Mouse (Mus musculus): ENCODE results near the gene Ntrk1. TPM values are rescaled to one million over a fixed set of nuclear protein-coding genes. Genes with fewer than 3 reads are reported as not detected.
"Not testable (repeated sequence)": the region's sequence is repeated elsewhere in the genome, so short reads cannot be mapped to it uniquely, and the experiment has no call there.

Ntrk1 gene
- total and polyA plus RNA-seq, 2 experiments from 2014 or later: 0.11 to 0.16 TPM

DNA sequence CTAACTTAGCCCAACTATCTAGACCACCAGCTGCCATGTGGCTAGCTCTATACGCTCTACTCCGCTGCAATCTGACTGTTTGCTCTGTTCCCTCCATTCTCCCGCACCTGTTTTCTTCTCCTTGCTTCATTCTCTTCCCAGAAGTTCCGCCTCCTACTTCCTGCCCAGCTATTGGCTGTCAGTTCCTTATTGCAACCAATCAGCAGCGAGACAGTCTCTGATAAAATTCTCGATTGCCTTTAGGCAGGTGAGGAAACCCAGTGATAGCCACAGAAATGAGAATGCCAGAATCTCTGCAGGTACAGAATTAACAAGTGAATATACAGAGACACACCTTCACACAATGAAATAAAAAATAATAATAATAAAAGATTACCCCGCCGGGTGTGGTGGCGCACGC lies 34.1 kb upstream of the Ntrk1 start:
- no peak for DNase-seq (ENCODE audit: low spot score)
- H3K9me3 ChIP-seq (replicated peaks; ENCODE audit: control insufficient read depth, low read length): no peaks in the 10 kb centered on the region
- H3K27me3 ChIP-seq (ENCODE audit: control insufficient read depth, insufficient read depth, low read length): no peaks in the 10 kb centered on the region
- no peak overlapping the region for H3K4me3 ChIP-seq (ENCODE audit: low read depth, low read length)
- ATAC-seq (ENCODE audit: insufficient read depth, low read depth): no peak
- H3K9ac ChIP-seq (replicated peaks; ENCODE audit: low read depth, low read length): no peak overlapping the region
- H3K4me2 ChIP-seq (ENCODE audit: low read depth, low read length): no peak overlapping the region
- no peak overlapping the region for H3K27ac ChIP-seq (ENCODE audit: low read depth)
- WGBS: 44% methylated on average over 10 of the region's 10 CpGs
- no peak for TF ChIP-seq EP300 (IDR thresholded peaks at IDR 0.05; ENCODE audit: low read depth)
- no peak for TF ChIP-seq CTCF (IDR thresholded peaks at IDR 0.05; ENCODE audit: low read depth)
- no peaks in the 10 kb centered on the region for H3K36me3 ChIP-seq (replicated peaks; ENCODE audit: control insufficient read depth, insufficient read depth, low read length)
- H3K4me1 ChIP-seq (ENCODE audit: control insufficient read depth, insufficient read depth): no peaks in the 10 kb centered on the region

- WGBS: 38% methylated on average over 4 of the region's 4 CpGs
- Histone ChIP-seq H3K27me3 (ENCODE audit: control insufficient read depth, insufficient read depth, low read length) (no peaks in the 10 kb centered on the region), H3K9ac (replicated peaks; ENCODE audit: low read depth, low read length) (no peak overlapping the region), H3K4me2 (ENCODE audit: low read depth, low read length) (no peak overlapping the region), H3K9me3 (replicated peaks; ENCODE audit: control insufficient read depth, low read length) (no peaks in the 10 kb centered on the region), H3K27ac (ENCODE audit: low read depth) (no peak overlapping the region), H3K4me3 (ENCODE audit: low read depth, low read length) (no peak overlapping the region), H3K36me3 (replicated peaks; ENCODE audit: control insufficient read depth, insufficient read depth, low read length) (no peaks in the 10 kb centered on the region), H3K4me1 (ENCODE audit: control insufficient read depth, insufficient read depth) (no peaks in the 10 kb centered on the region)
- no peak for DNase-seq (ENCODE audit: low spot score)
- TF ChIP-seq CTCF (IDR thresholded peaks at IDR 0.05; ENCODE audit: low read depth): no peak
- no peak for TF ChIP-seq EP300 (IDR thresholded peaks at IDR 0.05; ENCODE audit: low read depth)
- ATAC-seq (ENCODE audit: insufficient read depth, low read depth): no peak
These were observed 33.5 kb upstream of the Ntrk1 start for GRCm38 (mm10) chr3:87828435-87828834.

DNA sequence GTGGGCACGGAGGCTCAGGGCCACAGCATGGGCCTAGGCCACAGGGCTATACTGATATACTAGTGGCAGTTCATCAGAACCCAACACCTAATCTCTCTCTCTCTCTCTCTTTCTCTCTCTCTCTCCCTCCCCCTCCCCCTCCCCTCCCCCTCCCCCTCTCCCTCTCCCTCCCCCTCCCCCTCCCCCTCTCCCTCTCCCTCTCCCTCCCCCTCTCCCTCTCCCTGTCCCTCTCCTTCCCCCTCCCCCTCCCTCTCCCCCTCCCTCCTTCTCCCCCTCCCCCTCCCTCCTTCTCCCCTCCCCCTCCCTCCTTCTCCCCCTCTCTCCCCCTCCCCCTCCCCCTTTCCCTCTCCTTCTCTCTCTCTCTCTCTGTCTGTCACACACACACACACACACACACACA lies 29.2 kb upstream of the Ntrk1 start, which contains the start of gene Pear1:
TSS of gene Pear1 (minus strand) at position 101 of the 400 bp plus-strand sequence.
- H3K4me2 ChIP-seq (ENCODE audit: low read depth, low read length); DNase-seq (ENCODE audit: low spot score); H3K27me3 ChIP-seq (ENCODE audit: control insufficient read depth, insufficient read depth, low read length); H3K36me3 ChIP-seq (replicated peaks; ENCODE audit: control insufficient read depth, insufficient read depth, low read length); ATAC-seq (ENCODE audit: insufficient read depth, low read depth); H3K9me3 ChIP-seq (replicated peaks; ENCODE audit: control insufficient read depth, low read length); H3K27ac ChIP-seq (ENCODE audit: low read depth); H3K9ac ChIP-seq (replicated peaks; ENCODE audit: low read depth, low read length); H3K4me3 ChIP-seq (ENCODE audit: low read depth, low read length); H3K4me1 ChIP-seq (ENCODE audit: control insufficient read depth, insufficient read depth): not testable (repeated sequence)
- 85% methylated on average over 1 of the region's 1 CpGs for WGBS

- Histone ChIP-seq H3K4me2 (ENCODE audit: low read depth, low read length) (no peak overlapping the region), H3K9ac (replicated peaks; ENCODE audit: low read depth, low read length) (no peak overlapping the region), H3K27me3 (ENCODE audit: control insufficient read depth, insufficient read depth, low read length) (peaks cover 57% of the 10 kb centered on the region), H3K9me3 (replicated peaks; ENCODE audit: control insufficient read depth, low read length) (no peaks in the 10 kb centered on the region), H3K36me3 (replicated peaks; ENCODE audit: control insufficient read depth, insufficient read depth, low read length) (no peaks in the 10 kb centered on the region), H3K27ac (ENCODE audit: low read depth) (no peak overlapping the region), H3K4me3 (ENCODE audit: low read depth, low read length) (no peak overlapping the region), H3K4me1 (ENCODE audit: control insufficient read depth, insufficient read depth) (no peaks in the 10 kb centered on the region)
- ATAC-seq (ENCODE audit: insufficient read depth, low read depth) (no peak), DNase-seq (ENCODE audit: low spot score) (no peak)
- 62% methylated on average over 12 of the region's 12 CpGs for whole genome bisulfite sequencing
- TF ChIP-seq CTCF (IDR thresholded peaks at IDR 0.05; ENCODE audit: low read depth) (no peak), EP300 (IDR thresholded peaks at IDR 0.05; ENCODE audit: low read depth) (no peak)
These were observed 23.3 kb upstream of the Ntrk1 start for GRCm38 (mm10) chr3:87818226-87818625.

DNA sequence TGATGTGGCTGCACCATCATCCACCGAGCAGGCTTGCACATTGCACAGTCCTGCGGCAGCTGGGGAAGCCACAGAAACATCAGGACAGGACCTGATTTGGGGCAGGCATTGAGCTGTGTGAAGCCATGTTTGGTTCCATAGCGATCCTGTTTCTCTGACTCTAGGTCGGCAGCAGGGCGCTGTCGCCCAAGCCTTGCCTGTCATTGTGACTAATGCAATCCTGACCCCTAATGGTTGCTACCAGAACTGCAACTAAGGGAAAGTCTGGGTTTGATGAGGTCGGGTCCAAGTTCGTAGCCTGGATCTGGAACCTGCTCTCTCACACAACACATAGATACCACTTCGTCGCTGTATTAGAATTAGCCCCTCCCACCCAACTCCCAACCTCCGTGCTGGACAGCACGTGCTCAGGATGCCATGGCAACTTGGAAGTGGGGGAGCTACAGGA lies 21.7 kb upstream of the Ntrk1 start:
- Histone ChIP-seq H3K27ac (ENCODE audit: low read depth) (no peak overlapping the region), H3K9me3 (replicated peaks; ENCODE audit: control insufficient read depth, low read length) (no peaks in the 10 kb centered on the region), H3K4me1 (ENCODE audit: control insufficient read depth, insufficient read depth) (no peaks in the 10 kb centered on the region), H3K27me3 (ENCODE audit: control insufficient read depth, insufficient read depth, low read length) (peaks cover 67% of the 10 kb centered on the region), H3K9ac (replicated peaks; ENCODE audit: low read depth, low read length) (no peak overlapping the region), H3K4me2 (ENCODE audit: low read depth, low read length) (no peak overlapping the region), H3K36me3 (replicated peaks; ENCODE audit: control insufficient read depth, insufficient read depth, low read length) (no peaks in the 10 kb centered on the region), H3K4me3 (ENCODE audit: low read depth, low read length) (no peak overlapping the region)
- TF ChIP-seq CTCF (IDR thresholded peaks at IDR 0.05; ENCODE audit: low read depth) (peak; percentile 95), EP300 (IDR thresholded peaks at IDR 0.05; ENCODE audit: low read depth) (no peak)
- WGBS: 2% methylated on average over 12 of the region's 12 CpGs
- ATAC-seq (ENCODE audit: insufficient read depth, low read depth) (peak; percentile 39; the same call in 1 of the 2 replicates), DNase-seq (ENCODE audit: low spot score) (peak; percentile 74)

DNA sequence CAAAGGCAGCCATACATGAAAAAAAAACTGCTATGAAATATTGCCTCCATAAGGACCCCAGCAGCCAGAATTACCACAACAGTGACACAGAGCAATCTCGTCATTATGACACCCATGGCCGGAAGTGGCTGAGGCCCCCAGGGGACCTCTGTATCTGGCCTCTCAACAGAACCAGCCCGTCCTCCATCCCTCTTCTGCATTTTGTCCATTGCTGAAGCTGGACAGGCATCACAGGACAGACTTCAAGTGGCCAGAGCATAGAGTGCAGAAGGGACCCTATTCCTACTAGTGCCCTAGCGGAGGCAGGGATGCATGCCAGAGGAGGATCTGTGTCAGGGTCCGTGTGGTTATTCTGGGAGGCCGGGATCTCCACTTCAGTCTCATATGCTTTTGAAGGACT lies 21.2 kb upstream of the Ntrk1 start:
- DNase-seq (ENCODE audit: low spot score) (no peak), ATAC-seq (ENCODE audit: insufficient read depth, low read depth) (peak; percentile 10; the same call in 1 of the 2 replicates)
- Histone ChIP-seq H3K9ac (replicated peaks; ENCODE audit: low read depth, low read length) (no peak overlapping the region), H3K27me3 (ENCODE audit: control insufficient read depth, insufficient read depth, low read length) (peaks cover 67% of the 10 kb centered on the region), H3K36me3 (replicated peaks; ENCODE audit: control insufficient read depth, insufficient read depth, low read length) (no peaks in the 10 kb centered on the region), H3K4me3 (ENCODE audit: low read depth, low read length) (no peak overlapping the region), H3K27ac (ENCODE audit: low read depth) (no peak overlapping the region), H3K4me2 (ENCODE audit: low read depth, low read length) (no peak overlapping the region), H3K4me1 (ENCODE audit: control insufficient read depth, insufficient read depth) (no peaks in the 10 kb centered on the region), H3K9me3 (replicated peaks; ENCODE audit: control insufficient read depth, low read length) (no peaks in the 10 kb centered on the region)
- 33% methylated on average over 6 of the region's 6 CpGs for WGBS
- TF ChIP-seq CTCF (IDR thresholded peaks at IDR 0.05; ENCODE audit: low read depth): no peak
- TF ChIP-seq EP300 (IDR thresholded peaks at IDR 0.05; ENCODE audit: low read depth): no peak

All from heart, postnatal 0 days (tissue).